Mouse (Mus musculus) testis, postnatal 10 days (tissue): Measurements from ENCODE around the gene Tbc1d10c.

ENCODE experiments used
- DNase-seq: peaks from one replicate; pipeline ENCODE4 v3.0.0; 2021; ENCODE audit warnings: low spot score

Tbc1d10c gene

GRCm38 (mm10) chr19:4191528-4192250 lies 605 bp upstream of the Tbc1d10c start, which contains the start of gene Ppp1ca:
Gene Ppp1ca (plus strand): TSS chr19:4192065.
- DNase-seq = peak; percentile 99

- no peak for DNase-seq
These were observed 1.9 kb downstream of the Tbc1d10c start for GRCm38 (mm10) chr19:4189051-4189620.

GRCm38 (mm10) chr19:4187303-4187702 lies 3.8 kb downstream of the Tbc1d10c start:
- no peak for DNase-seq

GRCm38 (mm10) chr19:4184976-4185975 lies 5.8 kb downstream of the Tbc1d10c start:
- DNase-seq = no peak

GRCm38 (mm10) chr19:4183689-4184088 lies 7.4 kb downstream of the Tbc1d10c start:
- DNase-seq = no peak

- DNase-seq = no peak
These were observed 9.2 kb downstream of the Tbc1d10c start for GRCm38 (mm10) chr19:4181892-4182291.

GRCm38 (mm10) chr19:4180411-4180810 lies 10.7 kb downstream of the Tbc1d10c start:
- DNase-seq = no peak

GRCm38 (mm10) chr19:4175368-4175947 lies 15.6 kb downstream of the Tbc1d10c start, which contains the start of gene Carns1:
Gene Carns1 (minus strand): TSS chr19:4175479.
- DNase-seq = peak; percentile 75

GRCm38 (mm10) chr19:4172925-4173324 lies 18.2 kb downstream of the Tbc1d10c start:
- DNase-seq = no peak

- no peak for DNase-seq
These were observed 19.4 kb downstream of the Tbc1d10c start for GRCm38 (mm10) chr19:4171393-4172290.

GRCm38 (mm10) chr19:4170723-4171392 lies 20.2 kb downstream of the Tbc1d10c start:
- no peak for DNase-seq

GRCm38 (mm10) chr19:4169810-4170209 lies 21.3 kb downstream of the Tbc1d10c start:
- no peak for DNase-seq

GRCm38 (mm10) chr19:4169378-4169784 lies 21.7 kb downstream of the Tbc1d10c start:
- peak; percentile 100 for DNase-seq

GRCm38 (mm10) chr19:4166678-4167476 lies 24.2 kb downstream of the Tbc1d10c start:
- no peak for DNase-seq

- no peak for DNase-seq
These were observed 26.4 kb downstream of the Tbc1d10c start for GRCm38 (mm10) chr19:4164721-4165120.

GRCm38 (mm10) chr19:4164100-4164499 lies 27.0 kb downstream of the Tbc1d10c start:
- no peak for DNase-seq

GRCm38 (mm10) chr19:4163543-4163887 lies 27.6 kb downstream of the Tbc1d10c start:
- DNase-seq = no peak

GRCm38 (mm10) chr19:4162646-4163542 lies 28.2 kb downstream of the Tbc1d10c start, which contains the start of gene Rps6kb2:
Gene Rps6kb2 (minus strand): TSS chr19:4163354.
- peak; percentile 96 for DNase-seq
